Mouse (Mus musculus) bone marrow, adult 2 months (tissue): Measurements from ENCODE around the gene Luc7l3. TPM values are rescaled to one million over a fixed set of nuclear protein-coding genes. Genes with fewer than 3 reads are reported as not detected.
A peak's percentile ranks its signal among the peaks of the same experiment; 100 is the strongest.

Experiments
- H3K27ac ChIP-seq: fragments of 200-500 bp; 2 replicates; pipeline ENCODE4 v1.5.1; 2012; ENCODE audit warnings: low read depth, mild to moderate bottlenecking, control low read depth, inconsistent platforms, low read length; ENCODE audit not compliant: control insufficient read depth, poor library complexity, insufficient read depth
- H3K4me1 ChIP-seq: fragments of 200-500 bp; 2 replicates; pipeline ENCODE4 v1.6.1; 2011; ENCODE audit warnings: low read length; ENCODE audit not compliant: control insufficient read depth, insufficient read depth
- H3K4me3 ChIP-seq: fragments of 200-500 bp; replicated peaks from 2 replicates; pipeline ENCODE3; 2011; ENCODE audit warnings: mild to moderate bottlenecking, low read depth, low read length, control low read depth; ENCODE audit not compliant: control insufficient read depth
- CTCF ChIP-seq: fragments of 200-500 bp; IDR thresholded peaks from 2 replicates; pipeline ENCODE4 v1.5.1; 2011; ENCODE audit warnings: low read length, control low read depth; ENCODE audit not compliant: control insufficient read depth, insufficient read depth
- POLR2A ChIP-seq: fragments of 200-500 bp; IDR thresholded peaks from 2 replicates; pipeline ENCODE4 v1.6.1; 2011; ENCODE audit warnings: low read depth, mild to moderate bottlenecking, control low read depth, low read length, borderline replicate concordance; ENCODE audit not compliant: control insufficient read depth
- WGBS: fragments of 180-500 bp; shearing (Covaris S2); methylation state at CpG from one replicate; pipeline ENCODE4 v1.1.7; 2018; 5-methylcytosine and 5-hydroxymethylcytosine counted together
- polyA plus RNA-seq: library from polyadenylated mRNA; stranded (reverse); fragments of >200 nt; gene quantifications from 2 replicates; pipeline ENCODE4 v1.2.4, GENCODE M21; 2011; ENCODE audit warnings: low replicate concordance; ENCODE audit not compliant: missing spikeins, insufficient read depth, insufficient read length

The Luc7l3 gene
- polyA plus RNA-seq, 1 experiment, result 213 TPM

DNA sequence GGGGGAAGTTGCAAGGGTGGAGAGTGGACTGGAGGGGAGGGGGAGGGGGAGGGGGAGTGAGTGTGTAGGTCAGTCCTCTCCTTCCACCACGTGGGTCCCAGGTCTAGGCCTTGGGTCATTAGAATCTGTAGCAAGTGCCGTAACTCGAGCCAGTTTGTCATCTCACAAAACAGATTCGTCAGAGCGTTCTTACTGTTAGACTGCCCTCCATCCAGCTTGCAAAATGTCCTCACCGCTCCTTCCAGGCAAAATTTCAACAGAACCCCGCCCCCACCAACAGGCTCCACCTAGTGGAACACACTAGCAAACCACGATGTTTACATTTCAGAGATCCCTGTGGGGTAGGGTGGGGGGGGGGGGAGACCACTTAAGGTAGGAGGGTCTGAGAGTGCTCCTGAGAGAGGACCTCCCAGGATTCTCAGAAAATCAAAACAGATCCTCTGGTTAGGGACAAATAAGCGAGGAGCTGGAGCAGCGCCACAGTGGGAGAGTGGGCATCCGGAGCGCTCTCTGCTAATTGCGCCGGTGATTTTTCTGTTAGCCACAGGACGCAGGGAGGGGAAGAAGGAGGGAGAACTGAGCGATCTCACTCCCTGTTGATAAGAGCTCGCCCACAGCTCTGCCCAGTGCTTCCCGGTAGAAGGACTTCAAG is 56.5 kb downstream of the Luc7l3 start:
- Histone ChIP-seq H3K4me1 (peaks cover 8% of the 10 kb centered on the region), H3K27ac (peak overlapping the region; percentile 57)
- 3% methylated on average over 18 of the region's 18 CpGs for WGBS

DNA sequence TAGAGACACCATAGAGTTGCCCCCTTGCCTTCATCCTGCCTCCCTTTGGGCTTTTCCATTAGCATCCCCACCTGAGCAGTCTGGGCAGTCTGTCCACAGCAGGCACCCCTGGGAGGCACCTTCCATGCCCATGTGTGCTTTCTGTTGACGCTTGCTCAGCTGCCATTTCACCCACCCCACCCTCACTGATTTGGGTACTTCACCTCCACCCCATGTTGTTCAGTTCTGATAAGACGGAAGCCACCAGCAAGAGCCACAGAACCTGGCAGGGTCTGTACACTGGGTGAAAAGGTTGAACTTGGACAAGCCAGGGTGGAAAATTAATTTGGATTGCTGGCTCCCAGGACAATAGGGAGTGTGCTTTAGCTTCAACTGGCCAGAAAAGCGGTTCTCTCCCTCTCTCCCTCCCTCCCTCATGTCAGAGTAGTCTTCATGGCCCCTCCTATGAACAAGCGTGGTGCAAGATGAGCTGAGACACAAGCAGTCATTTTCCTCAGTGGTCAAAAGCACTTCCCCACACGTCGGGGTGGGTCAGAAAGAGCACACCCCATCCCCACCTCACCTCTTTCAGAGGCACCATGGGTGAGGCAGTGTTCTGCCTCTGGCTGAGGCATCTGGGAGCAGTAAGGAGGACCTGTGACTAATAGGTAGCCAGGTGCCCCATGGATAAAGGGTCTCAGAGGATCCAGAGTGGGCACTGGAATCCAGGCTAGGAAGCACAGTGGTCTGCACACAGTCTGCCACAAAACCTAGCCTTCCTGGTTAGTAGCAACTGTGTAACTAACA is 60.0 kb downstream of the Luc7l3 start:
- Histone ChIP-seq H3K4me3 (no peak overlapping the region), H3K4me1 (peaks cover 10% of the 10 kb centered on the region), H3K27ac (peak overlapping the region; percentile 78)
- 27% methylated on average over 6 of the region's 6 CpGs for WGBS
- TF ChIP-seq CTCF (no peak), POLR2A (no peak)

More for the DNA sequence above, 56.5 kb downstream of the Luc7l3 start:
- H3K4me3 ChIP-seq, result no peak overlapping the region
- TF ChIP-seq CTCF, result 0 out of 2 replicates have a peak, but pooled peaks have one; percentile 23
- no peak for TF ChIP-seq POLR2A

DNA sequence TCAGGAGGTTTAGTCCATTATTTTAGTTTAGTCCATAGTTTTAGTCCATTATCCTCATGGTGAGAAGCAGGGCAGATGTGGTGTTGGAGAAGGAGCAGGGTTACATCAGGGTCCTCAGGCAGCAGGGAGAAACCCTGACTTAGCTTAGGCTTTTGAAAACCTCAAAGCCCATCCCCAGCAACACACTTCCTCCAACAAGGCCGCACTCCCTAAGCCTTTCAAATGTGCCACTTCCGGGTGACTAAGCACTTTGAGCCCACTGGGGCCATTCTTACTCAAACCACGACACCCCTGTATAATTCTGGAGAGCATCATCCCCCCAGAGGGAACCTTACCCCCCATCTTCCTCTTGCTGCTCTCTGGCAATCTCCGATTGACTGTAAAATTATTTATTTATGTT is 62.0 kb downstream of the Luc7l3 start:
- Histone ChIP-seq H3K27ac (peak overlapping the region; percentile 24; the same call in 1 of the 2 replicates), H3K4me1 (peaks cover 9% of the 10 kb centered on the region), H3K4me3 (no peak overlapping the region)
- WGBS, result 8% methylated on average over 4 of the region's 4 CpGs
- TF ChIP-seq POLR2A, result no peak
- TF ChIP-seq CTCF, result no peak

DNA sequence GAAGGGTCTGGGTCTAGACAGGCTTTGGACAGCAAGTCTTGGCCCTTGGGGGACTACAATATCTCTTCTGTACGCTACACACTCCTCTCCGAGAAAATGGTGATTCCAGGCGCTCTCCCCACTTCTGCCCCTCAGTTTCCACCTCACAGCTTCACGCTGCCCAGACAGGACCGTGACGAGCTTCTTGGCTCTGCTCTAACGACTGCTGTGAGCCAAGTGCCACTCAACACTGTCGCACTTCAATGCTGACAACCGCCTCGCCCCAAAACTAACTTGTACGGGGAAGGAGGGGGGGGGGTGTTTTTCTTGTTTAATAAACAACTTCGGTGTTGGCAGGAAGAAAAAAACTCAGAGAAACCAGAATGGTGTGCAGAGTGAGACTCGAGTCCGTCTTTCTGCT is 63.8 kb downstream of the Luc7l3 start:
- Histone ChIP-seq H3K4me1 (peaks cover 9% of the 10 kb centered on the region), H3K4me3 (no peak overlapping the region), H3K27ac (no peak overlapping the region)
- no peak for TF ChIP-seq CTCF
- no peak for TF ChIP-seq POLR2A
- WGBS, result 88% methylated on average over 14 of the region's 14 CpGs

DNA sequence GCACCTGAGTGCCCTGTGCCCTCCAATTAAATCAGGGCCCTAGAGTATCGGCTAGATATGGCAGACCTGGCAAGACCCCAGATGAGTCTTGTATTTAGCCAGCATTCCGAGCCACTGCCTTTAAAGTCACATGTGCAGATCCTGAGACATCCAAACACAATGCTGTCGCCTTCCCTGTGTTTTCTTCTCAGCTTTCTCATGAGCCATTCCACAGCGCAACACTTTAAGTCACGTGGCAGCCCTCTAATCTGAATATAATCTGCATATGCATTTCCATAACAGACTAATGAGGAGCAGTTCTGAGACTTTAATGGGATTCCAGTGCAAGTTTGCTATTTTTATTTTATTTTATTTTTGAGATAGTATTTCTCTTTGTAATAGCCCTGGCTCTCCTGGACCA is 66.1 kb downstream of the Luc7l3 start:
- WGBS, result 82% methylated on average over 5 of the region's 5 CpGs
- no peak for TF ChIP-seq CTCF
- no peak for TF ChIP-seq POLR2A
- no peak overlapping the region for H3K27ac ChIP-seq
- no peak overlapping the region for H3K4me3 ChIP-seq
- peaks cover 3% of the 10 kb centered on the region; the same call in 1 of the 2 replicates for H3K4me1 ChIP-seq

DNA sequence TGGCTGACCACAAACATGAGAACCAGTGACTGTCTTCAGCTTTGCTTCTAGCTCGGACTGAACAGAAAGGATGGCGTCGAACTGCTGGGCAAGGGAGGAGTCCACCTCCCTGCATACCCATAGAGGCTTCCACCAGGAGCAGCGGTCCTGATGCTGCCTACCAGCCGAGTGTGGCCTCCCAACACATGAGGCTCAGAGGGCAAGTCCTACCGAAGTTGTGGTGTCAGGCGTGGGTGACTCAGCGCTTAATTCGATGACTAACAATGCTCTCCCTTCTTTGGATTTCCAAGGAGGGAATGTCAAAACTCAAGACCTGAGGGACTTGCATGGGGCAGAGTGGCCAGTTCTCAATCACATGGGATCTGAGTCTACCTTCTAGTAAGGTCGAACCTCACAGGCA is 68.1 kb downstream of the Luc7l3 start:
- 42% methylated on average over 10 of the region's 10 CpGs for WGBS
- H3K4me1 ChIP-seq, result no peaks in the 10 kb centered on the region; the same call in 1 of the 2 replicates
- H3K4me3 ChIP-seq, result no peak overlapping the region
- H3K27ac ChIP-seq, result no peak overlapping the region
- no peak for TF ChIP-seq CTCF
- TF ChIP-seq POLR2A, result no peak

DNA sequence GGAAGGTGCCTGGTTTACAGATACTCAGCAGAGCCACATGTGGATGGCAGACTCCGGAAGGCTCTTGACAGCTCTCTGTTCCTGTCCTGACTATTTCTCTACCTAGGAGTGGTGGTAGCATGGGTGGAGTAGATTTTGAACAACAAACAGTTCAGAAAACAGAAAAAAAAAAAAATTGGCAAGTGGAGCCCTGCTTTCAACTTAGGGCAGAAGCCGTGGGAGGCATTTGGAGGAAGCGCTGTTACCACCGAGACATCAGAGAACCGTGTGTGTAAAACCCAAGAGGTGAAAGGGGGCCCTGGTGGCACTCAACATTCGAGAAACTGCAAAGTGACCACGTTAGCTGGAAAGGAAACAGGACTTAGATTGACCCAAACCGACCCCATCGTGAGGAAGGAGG is 68.6 kb downstream of the Luc7l3 start:
- 30% methylated on average over 9 of the region's 9 CpGs for WGBS
- no peak for TF ChIP-seq CTCF
- TF ChIP-seq POLR2A, result no peak

DNA sequence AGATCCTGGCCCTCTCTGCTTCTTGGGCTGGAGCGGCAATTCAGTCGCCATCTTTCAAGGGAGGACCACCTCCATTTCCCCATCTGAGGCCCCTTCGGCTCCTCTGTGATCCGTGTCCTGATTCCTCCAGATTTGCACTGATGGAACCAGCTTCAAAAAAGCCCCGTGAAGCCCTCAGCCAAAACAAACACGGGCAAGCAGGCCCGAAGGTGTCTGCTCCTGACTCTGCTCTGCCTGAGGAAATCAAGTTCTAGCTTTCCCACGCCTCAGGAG is 75.1 kb downstream of the Luc7l3 start:
- H3K27ac ChIP-seq, result no peak overlapping the region
- 84% methylated on average over 8 of the region's 8 CpGs for WGBS
- peaks cover 1% of the 10 kb centered on the region; the same call in 1 of the 2 replicates for H3K4me1 ChIP-seq
- no peak for TF ChIP-seq CTCF
- TF ChIP-seq POLR2A, result no peak
- no peak overlapping the region for H3K4me3 ChIP-seq

More for the DNA sequence above, 68.6 kb downstream of the Luc7l3 start:
- no peaks in the 10 kb centered on the region; the same call in 1 of the 2 replicates for H3K4me1 ChIP-seq
- no peak overlapping the region for H3K4me3 ChIP-seq
- H3K27ac ChIP-seq, result no peak overlapping the region
